Mouse (Mus musculus): ENCODE measurements around the gene Accs. TPM values are rescaled to one million over a fixed set of nuclear protein-coding genes. Genes with fewer than 3 reads are reported as not detected.

Gene Accs
- 5.2 and 6.4 TPM in 2 replicates for polyA plus RNA-seq (2012; ENCODE audit: insufficient read depth, insufficient read length, missing spikeins)

DNA sequence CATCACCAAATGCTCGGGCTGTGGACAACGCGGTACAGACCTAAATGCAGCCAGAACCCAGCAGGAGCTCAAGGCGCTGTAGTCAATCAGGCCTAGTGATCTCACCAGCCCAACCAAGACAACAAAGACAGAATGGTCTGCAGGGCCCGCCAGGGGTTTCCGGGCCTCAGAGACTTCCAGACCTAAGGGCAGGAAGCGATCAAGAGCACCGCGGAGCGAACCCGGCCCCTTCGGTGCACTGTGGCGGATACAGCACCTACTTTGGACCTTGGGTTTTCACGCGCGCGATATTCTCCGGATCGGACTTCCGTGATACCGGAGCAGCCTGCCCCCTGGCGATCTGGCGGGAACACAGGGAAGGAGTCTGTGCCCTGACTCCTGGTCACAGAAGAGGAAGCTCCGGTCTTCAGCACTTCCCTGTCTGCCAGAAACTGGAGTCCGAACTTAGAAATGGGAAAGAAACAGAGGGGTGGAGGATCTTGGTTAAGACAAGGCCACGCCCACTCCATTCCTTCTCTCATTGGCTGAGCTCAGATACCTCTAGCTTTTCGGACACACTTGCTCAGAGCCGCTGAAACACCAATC is at the start of gene Accs:
Accs (minus strand) TSS at position 439 of the 585 bp plus-strand sequence.
- no peaks in the 10 kb centered on the region for H3K4me1 ChIP-seq (ENCODE audit: control insufficient read depth, insufficient read depth, insufficient read length, low read length)
- H3K27ac ChIP-seq (replicated peaks; ENCODE audit: low read depth, low read length) = peak within 1 kb of the TSS; percentile 32
- H3K4me3 ChIP-seq (ENCODE audit: insufficient read depth, low read depth, low read length) = peak within 1 kb of the TSS; percentile 69

DNA sequence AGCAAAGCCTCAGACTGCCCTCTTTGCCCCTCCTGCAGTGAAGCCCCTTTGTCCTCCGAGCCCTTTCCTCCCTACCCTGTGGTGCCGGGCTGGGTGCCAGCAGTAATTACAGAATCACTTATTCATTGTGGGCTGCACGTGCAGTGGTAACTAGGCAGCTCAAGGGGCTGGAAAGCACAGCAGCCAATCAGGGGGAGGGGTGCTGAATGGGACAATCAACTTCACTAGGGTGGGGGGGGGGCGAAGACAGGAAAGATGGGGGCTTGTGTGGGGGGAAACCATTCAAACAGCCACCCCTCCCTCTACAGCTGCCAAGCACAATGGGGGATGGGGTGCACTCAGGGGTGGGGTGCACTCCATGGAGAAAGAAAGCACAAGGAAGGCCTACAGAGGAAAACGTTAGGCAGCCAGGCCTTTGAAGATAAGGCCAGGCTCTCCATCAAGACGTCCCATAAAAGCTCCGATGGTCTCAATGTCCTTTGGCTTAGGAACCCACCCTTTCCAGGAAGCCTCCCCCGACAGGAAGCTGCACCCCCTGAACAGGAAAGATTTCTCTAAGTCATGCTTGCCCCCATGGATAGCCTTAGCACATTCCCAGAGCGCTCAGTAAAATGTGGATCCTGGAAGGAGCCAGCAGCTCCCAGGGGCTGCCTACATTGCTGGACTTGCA is 42.0 kb upstream of the Accs start:
- Histone ChIP-seq H3K27ac (replicated peaks; ENCODE audit: low read depth, low read length) (no peak overlapping the region), H3K4me1 (ENCODE audit: control insufficient read depth, insufficient read depth, insufficient read length, low read length) (no peaks in the 10 kb centered on the region), H3K4me3 (ENCODE audit: insufficient read depth, low read depth, low read length) (no peak overlapping the region)

DNA sequence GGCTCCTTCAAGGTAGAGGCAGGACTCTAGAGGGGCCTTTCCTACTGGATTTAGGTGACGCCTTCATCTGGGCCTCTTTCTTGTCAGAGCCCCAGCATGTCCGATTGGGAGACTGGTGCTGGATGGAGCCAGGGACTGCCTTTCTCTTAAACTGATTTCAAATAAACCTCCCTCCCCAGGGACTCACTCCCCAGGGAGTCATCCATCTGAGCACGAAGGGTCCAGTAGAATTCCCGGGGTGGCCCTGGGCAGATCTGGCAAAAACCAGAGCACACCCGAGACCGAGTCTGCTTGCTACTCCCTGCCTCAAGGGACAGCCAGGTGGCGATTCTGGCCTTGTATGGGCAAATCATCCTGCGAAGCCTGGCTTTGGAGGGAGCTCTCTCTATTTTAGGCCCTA is 40.4 kb upstream of the Accs start:
- Histone ChIP-seq H3K27ac (replicated peaks; ENCODE audit: low read depth, low read length) (no peak overlapping the region), H3K4me3 (ENCODE audit: insufficient read depth, low read depth, low read length) (no peak overlapping the region), H3K4me1 (ENCODE audit: control insufficient read depth, insufficient read depth, insufficient read length, low read length) (no peaks in the 10 kb centered on the region)

GRCm38 (mm10) chr2:93889071-93889470 is 39.3 kb upstream of the Accs start:
- Histone ChIP-seq H3K27ac (replicated peaks; ENCODE audit: low read depth, low read length) (no peak overlapping the region), H3K4me1 (ENCODE audit: control insufficient read depth, insufficient read depth, insufficient read length, low read length) (no peaks in the 10 kb centered on the region), H3K4me3 (ENCODE audit: insufficient read depth, low read depth, low read length) (no peak overlapping the region)

GRCm38 (mm10) chr2:93888366-93888765 is 38.6 kb upstream of the Accs start:
- Histone ChIP-seq H3K27ac (replicated peaks; ENCODE audit: low read depth, low read length) (no peak overlapping the region), H3K4me1 (ENCODE audit: control insufficient read depth, insufficient read depth, insufficient read length, low read length) (no peaks in the 10 kb centered on the region), H3K4me3 (ENCODE audit: insufficient read depth, low read depth, low read length) (no peak overlapping the region)

GRCm38 (mm10) chr2:93887273-93887672 is 37.5 kb upstream of the Accs start:
- no peak overlapping the region for H3K27ac ChIP-seq (replicated peaks; ENCODE audit: low read depth, low read length)
- no peak overlapping the region for H3K4me3 ChIP-seq (ENCODE audit: insufficient read depth, low read depth, low read length)
- no peaks in the 10 kb centered on the region for H3K4me1 ChIP-seq (ENCODE audit: control insufficient read depth, insufficient read depth, insufficient read length, low read length)

GRCm38 (mm10) chr2:93886013-93886794 is 36.5 kb upstream of the Accs start:
- H3K4me1 ChIP-seq (ENCODE audit: control insufficient read depth, insufficient read depth, insufficient read length, low read length) = no peaks in the 10 kb centered on the region
- no peak overlapping the region for H3K27ac ChIP-seq (replicated peaks; ENCODE audit: low read depth, low read length)
- no peak overlapping the region for H3K4me3 ChIP-seq (ENCODE audit: insufficient read depth, low read depth, low read length)

DNA sequence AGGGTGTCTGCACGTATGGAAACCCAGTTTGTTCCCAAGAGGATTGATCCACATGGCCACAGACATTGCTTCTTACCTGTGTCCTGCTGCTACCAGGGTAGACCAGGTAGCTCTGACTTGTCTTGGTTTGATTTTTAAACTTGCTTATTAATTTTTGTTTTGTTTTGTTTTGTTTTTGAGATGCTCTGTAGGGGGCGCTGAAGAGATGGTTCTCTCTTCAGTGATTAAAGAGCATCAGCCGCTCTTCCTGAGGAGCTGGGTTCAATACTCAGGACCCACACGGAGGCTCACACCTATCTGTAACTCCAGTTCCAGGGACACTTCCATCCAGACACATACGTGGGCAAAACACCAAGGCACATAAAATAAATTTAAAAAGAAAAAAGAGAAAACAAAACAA is 33.3 kb upstream of the Accs start:
- Histone ChIP-seq H3K27ac (replicated peaks; ENCODE audit: low read depth, low read length) (no peak overlapping the region), H3K4me1 (ENCODE audit: control insufficient read depth, insufficient read depth, insufficient read length, low read length) (peaks cover 3% of the 10 kb centered on the region; the same call in 1 of the 2 replicates), H3K4me3 (ENCODE audit: insufficient read depth, low read depth, low read length) (no peak overlapping the region)

GRCm38 (mm10) chr2:93881640-93882367 is 32.1 kb upstream of the Accs start:
- H3K27ac ChIP-seq (replicated peaks; ENCODE audit: low read depth, low read length) = no peak overlapping the region
- no peak overlapping the region for H3K4me3 ChIP-seq (ENCODE audit: insufficient read depth, low read depth, low read length)
- peaks cover 6% of the 10 kb centered on the region; the same call in 1 of the 2 replicates for H3K4me1 ChIP-seq (ENCODE audit: control insufficient read depth, insufficient read depth, insufficient read length, low read length)

GRCm38 (mm10) chr2:93880981-93881380 is 31.2 kb upstream of the Accs start:
- H3K4me3 ChIP-seq (ENCODE audit: insufficient read depth, low read depth, low read length) = no peak overlapping the region
- no peak overlapping the region for H3K27ac ChIP-seq (replicated peaks; ENCODE audit: low read depth, low read length)
- H3K4me1 ChIP-seq (ENCODE audit: control insufficient read depth, insufficient read depth, insufficient read length, low read length) = peaks cover 6% of the 10 kb centered on the region; the same call in 1 of the 2 replicates

DNA sequence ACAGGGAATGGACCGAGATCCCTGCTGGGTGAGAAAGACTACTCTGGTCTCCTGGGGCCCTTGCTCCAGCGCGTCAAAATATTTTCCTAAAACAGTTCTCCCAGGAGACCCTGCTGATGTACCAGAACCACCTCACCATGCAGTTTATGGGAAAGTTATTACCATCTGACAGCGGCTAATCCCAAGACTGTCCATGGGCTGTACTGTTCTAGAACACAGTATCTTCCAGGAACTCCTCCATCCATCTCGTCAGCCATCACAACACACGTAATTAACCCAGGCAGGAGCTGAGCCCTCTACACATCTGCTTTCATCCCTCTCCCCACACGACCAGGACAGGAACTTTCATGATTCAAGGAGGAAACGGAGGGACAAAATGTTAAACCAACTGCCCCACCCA is 30.7 kb upstream of the Accs start:
- Histone ChIP-seq H3K4me3 (ENCODE audit: insufficient read depth, low read depth, low read length) (no peak overlapping the region), H3K4me1 (ENCODE audit: control insufficient read depth, insufficient read depth, insufficient read length, low read length) (peaks cover 6% of the 10 kb centered on the region; the same call in 1 of the 2 replicates), H3K27ac (replicated peaks; ENCODE audit: low read depth, low read length) (no peak overlapping the region)

DNA sequence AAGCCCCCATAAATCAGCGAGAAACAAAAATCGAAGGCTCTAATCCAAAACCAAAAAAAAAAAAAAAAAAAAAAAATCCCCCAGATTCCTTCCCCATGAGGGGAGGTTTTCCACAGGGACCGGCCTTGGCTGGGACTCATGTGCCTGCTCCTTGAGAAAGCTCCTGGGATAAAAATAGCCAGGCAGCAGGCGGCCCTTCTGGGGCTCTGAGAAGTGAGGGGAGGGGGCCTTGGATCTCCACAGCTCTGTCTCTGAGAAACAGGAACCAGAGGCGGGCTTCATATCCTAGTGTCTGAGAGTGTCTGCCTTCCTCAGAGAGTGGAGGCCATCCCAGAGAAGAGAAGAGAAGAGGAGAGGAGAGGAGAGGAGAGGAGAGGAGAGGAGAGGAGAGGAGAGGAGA is 27.3 kb upstream of the Accs start:
- no peak overlapping the region for H3K4me3 ChIP-seq (ENCODE audit: insufficient read depth, low read depth, low read length)
- H3K27ac ChIP-seq (replicated peaks; ENCODE audit: low read depth, low read length) = no peak overlapping the region
- peaks cover 6% of the 10 kb centered on the region; the same call in 1 of the 2 replicates for H3K4me1 ChIP-seq (ENCODE audit: control insufficient read depth, insufficient read depth, insufficient read length, low read length)

- H3K27ac ChIP-seq (replicated peaks; ENCODE audit: low read depth, low read length) = no peak overlapping the region
Measured at GRCm38 (mm10) chr2:93874606-93875005, 24.9 kb upstream of the Accs start.

DNA sequence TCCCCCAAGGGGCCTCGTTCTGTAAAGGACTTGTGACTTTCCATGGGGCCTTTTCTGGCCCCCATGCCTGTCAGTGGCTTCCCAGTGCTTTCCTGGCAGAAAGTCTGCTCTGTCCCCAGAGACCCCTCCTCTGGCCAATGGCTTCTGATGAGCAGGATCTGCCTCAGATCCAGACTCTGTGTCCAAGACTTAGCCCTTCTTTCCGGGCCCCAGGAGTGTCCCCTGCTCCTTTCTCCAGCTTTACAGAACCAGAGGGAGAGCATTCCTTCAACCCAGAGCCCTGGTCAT is 24.4 kb upstream of the Accs start:
- H3K4me1 ChIP-seq (ENCODE audit: control insufficient read depth, insufficient read depth, insufficient read length, low read length) = peaks cover 6% of the 10 kb centered on the region; the same call in 1 of the 2 replicates
- no peak overlapping the region for H3K4me3 ChIP-seq (ENCODE audit: insufficient read depth, low read depth, low read length)
- H3K27ac ChIP-seq (replicated peaks; ENCODE audit: low read depth, low read length) = no peak overlapping the region

More at GRCm38 (mm10) chr2:93874606-93875005, 24.9 kb upstream of the Accs start:
- Histone ChIP-seq H3K4me3 (ENCODE audit: insufficient read depth, low read depth, low read length) (no peak overlapping the region), H3K4me1 (ENCODE audit: control insufficient read depth, insufficient read depth, insufficient read length, low read length) (peaks cover 6% of the 10 kb centered on the region; the same call in 1 of the 2 replicates)
